12 mouse cellular contexts compared by ENCODE assay signal in the genomic region with DNA sequence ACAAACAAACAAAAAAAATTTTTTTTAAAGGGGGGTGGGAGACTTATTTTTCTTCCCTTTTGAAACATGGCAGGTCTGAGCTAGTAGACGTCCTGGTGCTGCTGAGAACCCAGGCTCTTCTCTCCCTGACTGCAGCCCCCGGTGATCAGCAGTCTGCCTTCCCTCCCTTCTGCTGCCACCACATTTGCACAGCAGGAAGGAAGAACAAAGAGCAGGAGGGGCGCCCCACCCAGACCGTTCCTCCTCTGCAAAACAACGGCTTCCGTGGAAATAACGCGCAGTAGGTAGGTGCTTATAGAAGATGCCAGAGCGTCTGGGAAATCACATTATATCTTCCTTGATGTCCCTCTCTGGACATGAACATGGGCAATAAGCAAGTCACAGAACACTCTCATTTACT. TPM values are rescaled to one million over a fixed set of nuclear protein-coding genes. Genes with fewer than 3 reads are reported as not detected.
DNase-seq lines count a peak whose midpoint lies in the region; ATAC-seq lines count a peak whose summit lies in the region.
"Had no signal": no experiment of that assay in that cellular context is flagged by ENCODE, and none has a peak within 500 bp of the region (broad histone marks: within the 10 kb centered on the region; RNA-seq: fewer than 3 reads in every experiment).

No protein-coding gene starts in this region.

- peaks cover 3% of the 10 kb centered on the region; the same call in 1 of the 2 replicates for H3K36me3 ChIP-seq in neural tube, embryonic 13.5 days
- H3K36me3 ChIP-seq in intestine, embryonic 16.5 days (ENCODE audit: control insufficient read depth, insufficient read depth, low read length): no peaks in the 10 kb centered on the region
- H3K36me3 ChIP-seq: embryonic facial prominence, embryonic 15.5 days had no signal

- H3K27me3 ChIP-seq in neural tube, embryonic 13.5 days: no peaks in the 10 kb centered on the region
- no peaks in the 10 kb centered on the region for H3K27me3 ChIP-seq in intestine, embryonic 16.5 days (replicated peaks; ENCODE audit: control insufficient read depth, insufficient read depth, low read length)
- H3K27me3 ChIP-seq: embryonic facial prominence, embryonic 15.5 days had no signal

- peaks cover 24% of the 10 kb centered on the region for H3K4me1 ChIP-seq in neural tube, embryonic 13.5 days (replicated peaks)
- no peaks in the 10 kb centered on the region for H3K4me1 ChIP-seq in intestine, embryonic 16.5 days (ENCODE audit: control insufficient read depth, insufficient read depth, low read length)

- ATAC-seq in neural tube, embryonic 13.5 days (ENCODE audit: low read depth): no peak
- ATAC-seq in megakaryocyte progenitor cell, adult 5-6 weeks (replicated peaks; ENCODE audit: poor library complexity): peak; percentile 80
- no peak for ATAC-seq in intestine, embryonic 16.5 days

- H3K9me3 ChIP-seq in neural tube, embryonic 13.5 days: no peaks in the 10 kb centered on the region
- no peaks in the 10 kb centered on the region for H3K9me3 ChIP-seq in intestine, embryonic 16.5 days (ENCODE audit: control insufficient read depth, low read length)
- H3K9me3 ChIP-seq: embryonic facial prominence, embryonic 15.5 days had no signal

- no peak overlapping the region for H3K9ac ChIP-seq in neural tube, embryonic 13.5 days
- H3K9ac ChIP-seq in intestine, embryonic 16.5 days (ENCODE audit: low read depth, low read length): no peak overlapping the region
- H3K9ac ChIP-seq: embryonic facial prominence, embryonic 15.5 days had no signal

- 0 out of 2 replicates have a peak overlapping the region, but pooled peaks have one; percentile 10 for H3K27ac ChIP-seq in neural tube, embryonic 13.5 days (replicated peaks)
- H3K27ac ChIP-seq in intestine, embryonic 16.5 days (ENCODE audit: low read length): no peak overlapping the region
- H3K27ac ChIP-seq: embryonic facial prominence, embryonic 15.5 days had no signal

- DNase-seq in adrenal gland, postnatal 14 days: peak; percentile 9
- DNase-seq in adrenal gland, postnatal 36 days: no peak
- DNase-seq in neural tube, embryonic 10.5 days (ENCODE audit: extremely low spot score, low spot score): no peak
- DNase-seq in embryo, embryonic 10 days (ENCODE audit: low spot score): no peak
- no peak for DNase-seq in cerebellum, adult 9-10 months
- DNase-seq: kidney, adult 9 months; right cerebral cortex, adult 18-20 months had no signal

- H3K4me2 ChIP-seq in neural tube, embryonic 13.5 days: no peak overlapping the region
- H3K4me2 ChIP-seq in intestine, embryonic 16.5 days (ENCODE audit: low read depth, low read length): no peak overlapping the region
- H3K4me2 ChIP-seq: embryonic facial prominence, embryonic 15.5 days; midbrain, embryonic 11.5 days had no signal

- WGBS in neural tube, embryonic 13.5 days: 42% methylated on average over 9 of the region's 9 CpGs
- 72% methylated on average over 9 of the region's 9 CpGs for WGBS in intestine, embryonic 16.5 days

- no peak overlapping the region for H3K4me3 ChIP-seq in neural tube, embryonic 13.5 days
- no peak overlapping the region for H3K4me3 ChIP-seq in intestine, embryonic 16.5 days (ENCODE audit: low read length)
- H3K4me3 ChIP-seq: embryonic facial prominence, embryonic 15.5 days had no signal

RNA-seq across cellular contexts. Expression of gene Lyrm7, which starts 16.3 kb away (rescaled TPM):
- total RNA-seq in adrenal gland, postnatal 14 days (2021): 18.5 and 26.0 TPM in 2 replicates
- total RNA-seq in adrenal gland, postnatal 36 days (2021): 10 to 100 TPM; 10.8 to 11.6 TPM
- 10.9 and 13.3 TPM in 2 replicates for polyA plus RNA-seq in neural tube, embryonic 13.5 days (2015; fragmentation: Nextera tagmentation; extraction: Ambion mirVana)
- 2.9 and 5.3 TPM in 2 replicates for total RNA-seq in megakaryocyte progenitor cell, adult 5-6 weeks (2015)
- 2.0 and 4.1 TPM in 2 replicates for total RNA-seq in megakaryocyte progenitor cell, adult 5-6 weeks (2017)
- 9.7 and 12.7 TPM in 2 replicates for polyA plus RNA-seq in intestine, embryonic 16.5 days (2015; fragmentation: Nextera tagmentation; extraction: Ambion mirVana)

RNA-seq across cellular contexts. Expression of gene Hint1, which starts 21.8 kb away (rescaled TPM):
- 379 and 380 TPM in 2 replicates for total RNA-seq in adrenal gland, postnatal 14 days (2021)
- 100 to 1,000 TPM; 331 to 395 TPM for total RNA-seq in adrenal gland, postnatal 36 days (2021)
- polyA plus RNA-seq in neural tube, embryonic 13.5 days (2015; fragmentation: Nextera tagmentation; extraction: Ambion mirVana): 715 and 824 TPM in 2 replicates
- 458 and 490 TPM in 2 replicates for total RNA-seq in megakaryocyte progenitor cell, adult 5-6 weeks (2015)
- total RNA-seq in megakaryocyte progenitor cell, adult 5-6 weeks (2017): 506 and 582 TPM in 2 replicates
- 674 and 732 TPM in 2 replicates for polyA plus RNA-seq in intestine, embryonic 16.5 days (2015; fragmentation: Nextera tagmentation; extraction: Ambion mirVana)

RNA-seq across cellular contexts. Expression of gene Cdc42se2, which starts 56.9 kb away (rescaled TPM):
- total RNA-seq in adrenal gland, postnatal 14 days (2021): 19.7 and 29.9 TPM in 2 replicates
- 10 to 100 TPM; 20.5 to 24.5 TPM for total RNA-seq in adrenal gland, postnatal 36 days (2021)
- 134 and 144 TPM in 2 replicates for polyA plus RNA-seq in neural tube, embryonic 13.5 days (2015; fragmentation: Nextera tagmentation; extraction: Ambion mirVana)
- 39.1 and 41.1 TPM in 2 replicates for total RNA-seq in megakaryocyte progenitor cell, adult 5-6 weeks (2015)
- total RNA-seq in megakaryocyte progenitor cell, adult 5-6 weeks (2017): 51.9 and 52.0 TPM in 2 replicates
- polyA plus RNA-seq in intestine, embryonic 16.5 days (2015; fragmentation: Nextera tagmentation; extraction: Ambion mirVana): 70.0 and 72.9 TPM in 2 replicates

RNA-seq across cellular contexts. Expression of gene Gpx3, which starts 57.8 kb away (rescaled TPM):
- total RNA-seq in adrenal gland, postnatal 14 days (2021): 308 and 532 TPM in 2 replicates
- total RNA-seq in adrenal gland, postnatal 36 days (2021): 100 to 1,000 TPM; 262 to 383 TPM
- 67.2 and 71.8 TPM in 2 replicates for polyA plus RNA-seq in neural tube, embryonic 13.5 days (2015; fragmentation: Nextera tagmentation; extraction: Ambion mirVana)
- total RNA-seq in megakaryocyte progenitor cell, adult 5-6 weeks (2015): 29.9 and 42.3 TPM in 2 replicates
- 3.2 TPM in 2 replicates for total RNA-seq in megakaryocyte progenitor cell, adult 5-6 weeks (2017)
- 511 and 784 TPM in 2 replicates for polyA plus RNA-seq in intestine, embryonic 16.5 days (2015; fragmentation: Nextera tagmentation; extraction: Ambion mirVana)
